Mouse (Mus musculus): ENCODE data around the gene G430095P16Rik. TPM values are rescaled to one million over a fixed set of nuclear protein-coding genes. Genes with fewer than 3 reads are reported as not detected.
A peak's percentile ranks its signal among the peaks of the same experiment; 100 is the strongest.

Gene G430095P16Rik
- polyA plus RNA-seq, 1 experiment: 1.0 TPM

DNA sequence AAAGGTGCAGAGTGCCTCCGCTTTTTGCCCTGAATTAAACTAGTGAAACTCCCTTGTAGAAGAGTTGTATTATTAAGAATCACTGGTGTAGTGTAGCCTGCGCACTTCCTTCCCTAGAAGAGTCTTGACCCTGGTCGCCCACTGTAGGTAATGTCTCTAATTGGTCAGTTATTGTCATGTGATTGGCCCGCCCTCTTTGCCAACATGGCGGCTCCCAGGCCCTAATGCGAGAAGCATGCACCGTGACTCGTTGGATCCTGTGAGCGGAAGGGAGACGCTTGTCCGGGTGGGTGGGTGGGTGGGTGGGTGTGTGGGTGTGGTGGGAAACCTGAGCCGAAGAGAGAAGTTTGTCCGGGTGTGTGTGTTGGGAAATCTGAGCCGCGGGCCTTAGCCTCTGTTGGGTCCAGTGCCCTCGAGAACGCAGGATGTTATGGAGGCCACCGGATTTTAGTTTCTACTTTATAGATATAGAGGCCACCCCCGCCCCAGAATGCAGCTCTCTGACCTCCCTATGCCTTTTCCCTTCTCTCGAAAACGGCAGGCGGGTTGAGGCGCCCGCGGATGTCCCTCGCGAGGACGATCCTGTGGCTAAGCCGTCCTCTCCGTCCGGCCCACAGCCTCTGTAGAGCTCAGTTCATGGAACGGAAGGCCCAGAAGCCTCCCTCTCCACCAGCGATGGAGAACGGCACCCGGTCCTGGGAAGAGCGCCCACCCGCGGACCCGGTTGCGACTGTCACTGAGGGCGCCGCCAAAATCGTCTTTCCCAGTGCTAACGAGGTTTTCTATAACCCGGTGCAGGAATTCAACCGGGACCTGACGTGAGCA lies 33.5 kb upstream of the G430095P16Rik start:
- TF ChIP-seq POLR2A (IDR thresholded peaks at IDR 0.05; ENCODE audit: borderline replicate concordance, low read depth, low read length) (no peak), CTCF (IDR thresholded peaks at IDR 0.05; ENCODE audit: low read depth, low read length) (no peak)
- Histone ChIP-seq H3K4me3 (ENCODE audit: insufficient read depth, low read length) (peak overlapping the region; percentile 68), H3K4me1 (ENCODE audit: control insufficient read depth, insufficient read depth, low read length) (peaks cover 28% of the 10 kb centered on the region), H3K27ac (ENCODE audit: insufficient read depth, low read depth, low read length) (peak overlapping the region; percentile 53)

DNA sequence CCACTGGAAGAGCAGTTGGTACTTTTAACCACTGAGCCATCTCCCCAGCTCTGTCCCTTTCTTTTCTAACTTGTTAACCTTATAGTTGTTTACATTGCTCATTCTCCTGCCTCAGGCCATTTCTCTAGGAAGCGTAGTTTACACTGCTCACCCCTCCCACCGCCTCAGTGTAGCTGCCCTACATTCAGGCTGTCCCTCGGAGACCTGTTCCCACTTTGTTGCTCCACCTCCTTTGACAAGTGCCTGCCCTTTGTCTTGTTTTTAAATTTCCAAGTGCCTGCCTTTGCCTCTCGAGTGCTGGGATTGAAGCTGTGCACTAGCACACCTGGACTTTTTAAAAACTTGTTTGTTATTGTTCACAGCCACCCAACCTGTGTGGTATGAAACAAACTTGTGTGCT lies 29.5 kb upstream of the G430095P16Rik start:
- Histone ChIP-seq H3K4me1 (ENCODE audit: control insufficient read depth, insufficient read depth, low read length) (peaks cover 19% of the 10 kb centered on the region), H3K27ac (ENCODE audit: insufficient read depth, low read depth, low read length) (no peak overlapping the region), H3K4me3 (ENCODE audit: insufficient read depth, low read length) (no peak overlapping the region)
- TF ChIP-seq POLR2A (IDR thresholded peaks at IDR 0.05; ENCODE audit: borderline replicate concordance, low read depth, low read length) (no peak), CTCF (IDR thresholded peaks at IDR 0.05; ENCODE audit: low read depth, low read length) (no peak)

DNA sequence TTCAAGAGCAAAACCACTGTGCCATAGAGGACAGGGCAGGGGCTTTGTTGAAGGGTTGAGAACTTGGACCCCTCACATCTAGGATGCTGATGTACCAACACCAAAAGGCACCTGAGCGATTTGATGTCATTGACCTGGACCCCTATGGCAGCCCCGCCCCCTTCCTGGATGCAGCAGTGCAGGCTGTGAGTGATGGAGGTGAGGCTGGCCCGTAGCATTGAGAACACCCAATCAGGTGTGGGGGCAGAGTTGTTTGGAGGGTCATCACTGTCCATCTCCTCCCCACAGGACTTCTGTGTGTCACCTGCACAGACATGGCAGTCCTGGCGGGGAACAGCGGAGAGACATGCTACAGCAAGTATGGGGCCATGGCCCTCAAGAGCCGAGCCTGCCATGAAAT lies 27.7 kb upstream of the G430095P16Rik start:
- H3K4me1 ChIP-seq (ENCODE audit: control insufficient read depth, insufficient read depth, low read length): peaks cover 27% of the 10 kb centered on the region
- no peak overlapping the region for H3K4me3 ChIP-seq (ENCODE audit: insufficient read depth, low read length)
- TF ChIP-seq CTCF (IDR thresholded peaks at IDR 0.05; ENCODE audit: low read depth, low read length): no peak
- no peak for TF ChIP-seq POLR2A (IDR thresholded peaks at IDR 0.05; ENCODE audit: borderline replicate concordance, low read depth, low read length)
- no peak overlapping the region for H3K27ac ChIP-seq (ENCODE audit: insufficient read depth, low read depth, low read length)

DNA sequence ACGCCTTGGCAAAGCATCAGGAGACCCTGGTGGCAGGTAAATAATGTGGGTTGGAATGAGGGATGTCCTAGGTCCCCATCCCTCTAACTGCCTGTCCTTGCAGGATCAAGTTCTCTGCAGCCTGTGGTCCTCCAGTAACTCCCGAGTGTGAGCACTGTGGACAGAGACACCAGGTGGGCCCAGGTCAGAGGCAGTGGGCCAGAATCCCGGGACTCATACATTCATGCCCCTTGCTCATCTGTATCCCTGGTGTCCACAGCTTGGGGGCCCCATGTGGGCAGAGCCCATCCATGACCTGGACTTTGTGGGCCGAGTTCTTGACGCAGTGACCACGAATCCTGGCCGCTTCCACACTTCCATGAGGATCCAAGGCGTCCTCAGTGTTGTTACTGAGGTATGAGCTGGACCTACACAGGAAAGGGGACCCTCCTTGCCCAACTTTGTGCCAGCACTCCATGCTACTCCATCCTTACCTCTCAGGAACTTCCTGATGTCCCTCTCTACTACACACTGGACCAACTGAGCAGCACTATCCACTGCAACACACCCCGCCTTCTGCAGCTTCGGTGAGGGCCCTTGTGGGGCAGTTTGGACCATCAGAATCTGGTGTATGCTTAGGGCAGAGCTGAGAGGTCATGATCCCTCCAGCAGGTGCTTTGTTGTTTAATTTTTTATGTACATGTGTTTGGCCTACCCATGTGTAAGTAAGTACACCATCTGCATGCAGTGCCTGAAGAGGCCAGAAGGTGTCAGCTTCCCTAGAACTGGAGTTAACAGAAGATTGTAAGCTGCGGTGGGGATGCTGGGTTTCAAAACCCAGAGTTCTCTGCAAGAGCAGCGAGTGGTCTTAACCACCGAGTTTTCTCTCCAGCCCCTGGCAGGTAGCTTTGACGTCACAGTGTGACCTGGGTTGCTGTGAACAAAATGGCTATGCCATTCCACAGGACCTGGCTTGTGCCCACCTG lies 25.4 kb upstream of the G430095P16Rik start:
- Histone ChIP-seq H3K27ac (ENCODE audit: insufficient read depth, low read depth, low read length) (peak overlapping the region; percentile 99; the same call in 1 of the 2 replicates), H3K4me3 (ENCODE audit: insufficient read depth, low read length) (no peak overlapping the region), H3K4me1 (ENCODE audit: control insufficient read depth, insufficient read depth, low read length) (peaks cover 26% of the 10 kb centered on the region)
- TF ChIP-seq POLR2A (IDR thresholded peaks at IDR 0.05; ENCODE audit: borderline replicate concordance, low read depth, low read length): no peak
- TF ChIP-seq CTCF (IDR thresholded peaks at IDR 0.05; ENCODE audit: low read depth, low read length): 0 out of 2 replicates have a peak, but pooled peaks have one; percentile 29

DNA sequence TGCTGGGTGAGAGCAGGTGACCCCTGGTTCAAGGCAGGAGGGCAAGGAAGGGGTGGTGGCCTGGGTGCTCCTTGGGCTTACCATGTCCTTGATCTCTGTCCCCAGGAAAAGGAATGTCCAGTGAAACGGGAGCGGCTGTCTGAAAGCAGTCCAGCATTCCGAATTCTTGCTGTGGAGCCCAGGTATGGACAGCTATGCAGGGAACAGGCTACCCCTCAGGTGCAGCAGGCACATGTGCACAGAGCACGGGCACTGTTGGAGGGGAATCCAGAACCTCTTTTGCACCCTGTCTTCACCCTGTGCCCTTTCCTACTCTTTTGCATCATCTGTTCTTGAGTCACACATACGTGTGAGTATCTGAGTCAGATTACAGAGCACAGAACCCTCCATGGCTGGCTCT lies 24.5 kb upstream of the G430095P16Rik start:
- H3K4me3 ChIP-seq (ENCODE audit: insufficient read depth, low read length): no peak overlapping the region
- H3K4me1 ChIP-seq (ENCODE audit: control insufficient read depth, insufficient read depth, low read length): peaks cover 26% of the 10 kb centered on the region
- TF ChIP-seq POLR2A (IDR thresholded peaks at IDR 0.05; ENCODE audit: borderline replicate concordance, low read depth, low read length) (no peak), CTCF (IDR thresholded peaks at IDR 0.05; ENCODE audit: low read depth, low read length) (no peak)
- H3K27ac ChIP-seq (ENCODE audit: insufficient read depth, low read depth, low read length): peak overlapping the region; percentile 99

DNA sequence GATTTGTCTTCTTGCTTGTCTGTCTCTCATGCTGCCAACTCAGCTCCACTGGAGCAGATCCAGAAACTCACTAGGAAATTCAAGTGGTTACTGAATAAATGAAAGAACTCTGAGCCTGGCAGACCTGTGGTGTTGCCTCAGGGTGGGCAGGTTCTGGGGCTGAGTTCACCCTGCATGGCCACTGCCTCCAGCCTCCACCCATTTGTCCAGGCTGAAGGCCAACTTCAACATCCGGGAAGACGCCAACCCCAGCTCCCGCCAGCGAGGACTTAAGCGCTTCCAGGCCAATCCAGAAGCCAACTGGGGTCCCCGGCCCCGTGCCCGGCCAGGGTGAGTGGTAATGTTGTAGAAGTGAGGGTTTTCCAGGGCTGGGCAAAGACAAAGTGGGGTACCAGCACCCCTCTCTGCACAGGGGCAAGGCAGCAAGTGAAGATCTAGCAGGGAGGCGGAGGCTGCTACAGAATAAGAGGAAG lies 23.8 kb upstream of the G430095P16Rik start:
- Histone ChIP-seq H3K4me1 (ENCODE audit: control insufficient read depth, insufficient read depth, low read length) (peaks cover 26% of the 10 kb centered on the region), H3K4me3 (ENCODE audit: insufficient read depth, low read length) (peak overlapping the region; percentile 23; the same call in 1 of the 2 replicates), H3K27ac (ENCODE audit: insufficient read depth, low read depth, low read length) (peak overlapping the region; percentile 99)
- TF ChIP-seq CTCF (IDR thresholded peaks at IDR 0.05; ENCODE audit: low read depth, low read length): no peak
- TF ChIP-seq POLR2A (IDR thresholded peaks at IDR 0.05; ENCODE audit: borderline replicate concordance, low read depth, low read length): no peak

DNA sequence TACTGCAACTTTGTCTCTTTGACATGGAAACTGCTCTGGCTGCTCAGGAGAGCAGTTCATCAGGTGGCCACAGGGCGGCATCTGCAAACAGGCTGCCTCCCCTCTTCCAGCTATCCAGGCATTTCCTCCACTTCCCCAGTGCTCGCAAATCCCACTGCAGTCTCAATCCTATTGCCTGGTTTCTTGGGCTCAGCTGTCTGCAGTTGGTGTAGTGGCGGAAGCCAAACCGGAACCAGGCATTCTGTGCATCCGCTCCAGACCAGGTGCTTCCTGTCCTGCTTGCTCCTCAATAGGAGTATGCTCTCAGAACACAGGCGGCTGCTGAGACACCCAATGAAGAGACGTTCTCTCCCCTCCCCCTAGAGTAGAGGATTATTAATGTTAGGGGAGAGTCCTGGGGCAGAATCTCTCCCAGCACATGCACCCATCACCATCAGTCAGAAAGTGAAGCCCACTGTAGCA lies 22.9 kb upstream of the G430095P16Rik start:
- peak overlapping the region; percentile 23; the same call in 1 of the 2 replicates for H3K4me3 ChIP-seq (ENCODE audit: insufficient read depth, low read length)
- H3K4me1 ChIP-seq (ENCODE audit: control insufficient read depth, insufficient read depth, low read length): peaks cover 26% of the 10 kb centered on the region
- peak overlapping the region; percentile 99 for H3K27ac ChIP-seq (ENCODE audit: insufficient read depth, low read depth, low read length)
- TF ChIP-seq POLR2A (IDR thresholded peaks at IDR 0.05; ENCODE audit: borderline replicate concordance, low read depth, low read length) (no peak), CTCF (IDR thresholded peaks at IDR 0.05; ENCODE audit: low read depth, low read length) (peak; percentile 52)

DNA sequence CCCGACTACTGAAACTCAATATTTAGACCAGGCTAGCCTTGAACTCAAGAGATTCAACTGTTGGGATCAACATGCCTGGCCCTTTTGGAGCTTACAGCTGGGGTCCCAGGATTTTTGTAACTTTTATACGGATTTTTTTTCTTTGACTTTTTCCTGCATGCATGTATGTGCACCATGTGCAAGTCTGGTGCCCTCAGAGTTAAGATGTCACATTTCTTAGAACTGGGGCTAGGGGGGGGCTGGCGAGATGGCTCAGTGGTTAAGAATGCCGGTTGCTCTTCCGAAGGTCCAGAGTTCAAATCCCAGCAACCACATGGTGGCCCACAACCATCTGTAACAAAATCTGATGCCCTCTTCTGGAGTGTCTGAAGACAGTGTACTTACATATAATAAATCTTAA lies 22.3 kb upstream of the G430095P16Rik start:
- TF ChIP-seq POLR2A (IDR thresholded peaks at IDR 0.05; ENCODE audit: borderline replicate concordance, low read depth, low read length) (no peak), CTCF (IDR thresholded peaks at IDR 0.05; ENCODE audit: low read depth, low read length) (no peak)
- Histone ChIP-seq H3K4me1 (ENCODE audit: control insufficient read depth, insufficient read depth, low read length) (peaks cover 26% of the 10 kb centered on the region), H3K4me3 (ENCODE audit: insufficient read depth, low read length) (no peak overlapping the region), H3K27ac (ENCODE audit: insufficient read depth, low read depth, low read length) (peak overlapping the region; percentile 99)

Measured in bone marrow macrophage, adult 2 months (primary cell).